Comparison of ENCODE assay signal across 14 mouse cellular contexts in genomic region chr1:152347946-152348345, GRCm38 (mm10). TPM values are rescaled to one million over a fixed set of nuclear protein-coding genes. Genes with fewer than 3 reads are reported as not detected.
DNase-seq lines count a peak whose midpoint lies in the region.
"Had no signal": no experiment of that assay in that cellular context is flagged by ENCODE, and none has a peak within 500 bp of the region (broad histone marks: within the 10 kb centered on the region; RNA-seq: fewer than 3 reads in every experiment).

No protein-coding gene starts in this region.

- intact Hi-C loops in heart, postnatal 14 days (cut with DNase I) = no loop called here

- DNase-seq in heart, adult 11 months = peak; percentile 93
- DNase-seq in heart, adult 8-10 months (ENCODE audit: low spot score) = no peak
- DNase-seq in cerebellum, adult 11 months = peak; percentile 80
- peak; percentile 94 for DNase-seq in cerebellum, adult 9-10 months
- DNase-seq in heart, postnatal 14 days = peak; percentile 5 to 35
- DNase-seq in yolk sac, embryonic 10.5 days (ENCODE audit: low spot score) = no peak
- DNase-seq in kidney, postnatal 25 days = no peak
- DNase-seq: adrenal gland, postnatal 36 days; B cell, adult 2 months; kidney, adult 18-20 months; lung, postnatal 10 days; retina, postnatal 1 day; right cerebral cortex, postnatal 4 days; thymus, postnatal 25 days had no signal

RNA-seq across cellular contexts. Expression of gene Tsen15, which starts 38.5 kb away (rescaled TPM):
- 10 to 100 TPM; 17.3 to 23.2 (median 20.7) TPM for total RNA-seq in heart, adult 8-10 months (2022)
- 10 to 100 TPM; 15.4 to 17.4 TPM for total RNA-seq in heart, postnatal 14 days (2021)

RNA-seq across cellular contexts. Expression of gene Colgalt2, which starts 51.7 kb away (rescaled TPM):
- 1 to 10 TPM; 2.6 to 3.2 (median 2.7) TPM for total RNA-seq in heart, adult 8-10 months (2022)
- 1 to 10 TPM; 4.4 to 5.5 TPM for total RNA-seq in heart, postnatal 14 days (2021)

Comparison
In these comparisons a context has a peak if more than half of its experiments do, and no peak if none do; other contexts are left out.
1. DNase-seq: peak in heart, adult 11 months (single experiment), cerebellum, adult 11 months (single experiment), cerebellum, adult 9-10 months (single experiment) and heart, postnatal 14 days (2 of 2); none in heart, adult 8-10 months (single experiment), yolk sac, embryonic 10.5 days (single experiment) and kidney, postnatal 25 days (0 of 2).